Mouse (Mus musculus) stomach, postnatal 0 days (tissue): ENCODE results near the gene Zfp148.

Source experiments
- CTCF ChIP-seq: IDR thresholded peaks from 2 replicates; pipeline ENCODE4 v1.5.1; 2016; ENCODE audit warnings: antibody characterized with exemption, low read depth, mild to moderate bottlenecking, moderate library complexity
- EP300 ChIP-seq: optimal IDR thresholded peaks from 2 replicates; pipeline ENCODE3; 2016; ENCODE audit warnings: antibody characterized with exemption

DNA sequence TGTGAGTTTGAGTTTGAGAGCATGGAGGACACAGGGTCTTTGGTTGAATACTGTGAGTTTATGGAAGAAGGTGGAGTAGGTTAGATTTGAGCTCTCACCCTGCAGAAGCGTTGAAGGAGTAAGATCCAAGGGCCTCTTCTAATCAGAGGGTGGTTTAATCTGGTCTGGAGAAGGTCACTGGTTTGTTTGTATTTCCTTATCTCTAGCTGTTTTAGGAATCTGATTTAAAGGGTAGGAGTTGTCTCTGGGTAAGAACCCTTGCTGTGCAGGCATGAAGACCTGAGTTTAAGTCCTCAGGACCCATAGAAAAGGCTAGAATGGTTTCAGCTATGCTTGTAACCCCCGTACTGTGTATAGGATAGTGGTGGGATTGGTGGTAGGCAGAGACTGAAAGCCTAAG lies 6.4 kb downstream of the Zfp148 start:
- TF ChIP-seq CTCF = no peak
- TF ChIP-seq EP300 = no peak
